Comparison of ENCODE assay signal across 8 mouse cellular contexts in the genomic region with DNA sequence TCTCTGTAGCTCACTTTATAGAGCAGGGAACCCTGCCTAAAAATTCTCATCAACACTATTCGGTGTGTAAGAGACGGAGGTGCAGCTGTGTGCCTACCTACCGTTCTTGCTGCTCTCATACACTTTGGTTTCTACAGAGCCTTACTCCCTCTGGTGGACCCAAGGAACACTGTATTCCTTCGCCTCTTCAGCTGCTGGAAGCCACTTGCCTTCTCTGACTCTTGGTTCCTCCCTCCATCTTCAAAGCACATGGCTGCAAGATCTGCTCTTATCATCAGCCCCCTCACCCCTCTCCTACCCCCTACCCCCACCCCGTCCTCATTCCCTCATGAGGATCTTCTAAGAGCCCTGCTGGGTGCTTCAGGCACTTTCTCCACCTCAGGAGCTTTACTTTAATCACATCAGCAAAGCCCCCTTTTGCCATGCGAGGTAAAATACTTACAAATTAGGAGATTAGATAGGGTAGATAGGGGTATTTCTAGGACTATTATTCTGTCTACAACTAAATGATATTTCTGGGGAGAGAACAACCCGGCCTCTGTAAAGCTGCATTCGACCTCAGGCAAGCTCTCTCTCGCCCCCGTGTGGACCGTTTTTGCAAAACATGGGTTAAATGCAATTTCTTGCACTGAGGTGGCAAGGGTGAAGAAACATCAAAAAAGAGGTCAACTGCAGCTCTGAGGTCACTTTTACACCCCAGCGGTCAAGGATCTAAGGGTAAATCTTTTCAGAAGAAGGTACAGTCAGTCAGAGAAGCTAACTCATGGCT. TPM values are rescaled to one million over a fixed set of nuclear protein-coding genes. Genes with fewer than 3 reads are reported as not detected.
DNase-seq lines count a peak whose midpoint lies in the region; ATAC-seq and TF ChIP-seq lines count a peak whose summit lies in the region.

No protein-coding gene starts in this region.

- H3K27ac ChIP-seq in embryonic facial prominence, embryonic 12.5 days = no peak overlapping the region
- H3K27ac ChIP-seq in kidney, embryonic 14.5 days (ENCODE audit: low read depth, low read length) = no peak overlapping the region
- H3K27ac ChIP-seq in midbrain, postnatal 0 days (ENCODE audit: low read depth, low read length) = no peak overlapping the region

- peak overlapping the region; percentile 30 for H3K4me2 ChIP-seq in embryonic facial prominence, embryonic 12.5 days (replicated peaks)
- peak overlapping the region; percentile 30 for H3K4me2 ChIP-seq in kidney, embryonic 14.5 days (replicated peaks; ENCODE audit: low read depth, low read length)
- H3K4me2 ChIP-seq in midbrain, postnatal 0 days (ENCODE audit: low read depth, low read length, poor library complexity, severe bottlenecking) = peak overlapping the region; percentile 38

- TF ChIP-seq CTCF in midbrain, postnatal 0 days (IDR thresholded peaks at IDR 0.05) = peak; percentile 89

- H3K4me1 ChIP-seq in embryonic facial prominence, embryonic 12.5 days = no peaks in the 10 kb centered on the region
- H3K4me1 ChIP-seq in kidney, embryonic 14.5 days (ENCODE audit: control insufficient read depth, insufficient read depth, low read length) = 0 out of 2 replicates have a peak, but pooled peaks cover 4% of the 10 kb centered on the region
- H3K4me1 ChIP-seq in midbrain, postnatal 0 days (ENCODE audit: insufficient read depth, low read length) = no peaks in the 10 kb centered on the region

- no peak overlapping the region for H3K9ac ChIP-seq in embryonic facial prominence, embryonic 12.5 days
- 0 out of 2 replicates have a peak overlapping the region, but pooled peaks have one; percentile 5 for H3K9ac ChIP-seq in kidney, embryonic 14.5 days (ENCODE audit: low read depth, low read length)
- no peak overlapping the region for H3K9ac ChIP-seq in midbrain, postnatal 0 days (replicated peaks; ENCODE audit: low read length, poor library complexity, severe bottlenecking)

- no peaks in the 10 kb centered on the region for H3K36me3 ChIP-seq in embryonic facial prominence, embryonic 12.5 days
- no peaks in the 10 kb centered on the region for H3K36me3 ChIP-seq in kidney, embryonic 14.5 days (ENCODE audit: control insufficient read depth, insufficient read depth, low read length)
- H3K36me3 ChIP-seq in midbrain, postnatal 0 days (ENCODE audit: insufficient read depth, low read length) = no peaks in the 10 kb centered on the region

- ATAC-seq in embryonic facial prominence, embryonic 12.5 days (ENCODE audit: insufficient number of reproducible peaks, insufficient read depth, low FRiP score, low TSS enrichment) = no peak
- peak; percentile 71 for ATAC-seq in kidney, embryonic 14.5 days (ENCODE audit: low FRiP score, low TSS enrichment)
- ATAC-seq in midbrain, postnatal 0 days (ENCODE audit: low FRiP score) = peak; percentile 71

- H3K9me3 ChIP-seq in embryonic facial prominence, embryonic 12.5 days = no peaks in the 10 kb centered on the region
- no peaks in the 10 kb centered on the region for H3K9me3 ChIP-seq in kidney, embryonic 14.5 days (ENCODE audit: control insufficient read depth, low read length)
- H3K9me3 ChIP-seq in midbrain, postnatal 0 days (ENCODE audit: low read length) = no peaks in the 10 kb centered on the region

- no peak overlapping the region for H3K4me3 ChIP-seq in embryonic facial prominence, embryonic 12.5 days
- 0 out of 2 replicates have a peak overlapping the region, but pooled peaks have one; percentile 5 for H3K4me3 ChIP-seq in kidney, embryonic 14.5 days (ENCODE audit: low read length)
- H3K4me3 ChIP-seq in midbrain, postnatal 0 days (ENCODE audit: low read depth, low read length) = no peak overlapping the region

- no peaks in the 10 kb centered on the region for H3K27me3 ChIP-seq in embryonic facial prominence, embryonic 12.5 days
- H3K27me3 ChIP-seq in kidney, embryonic 14.5 days (ENCODE audit: control insufficient read depth, insufficient read depth, low read length) = no peaks in the 10 kb centered on the region
- H3K27me3 ChIP-seq in midbrain, postnatal 0 days (ENCODE audit: insufficient read depth, low read length) = no peaks in the 10 kb centered on the region

- peak; percentile 78 to 82 for DNase-seq in B cell, adult 2 months
- DNase-seq in adrenal gland, postnatal 36 days = peak; percentile 68 to 78
- peak; percentile 36 for DNase-seq in heart, adult 8-10 months (ENCODE audit: low spot score)
- peak; percentile 86 for DNase-seq in liver
- peak; percentile 76 for DNase-seq in midbrain, postnatal 0 days (ENCODE audit: low spot score)
- DNase-seq in spleen, postnatal 4 days (ENCODE audit: low spot score in 2 of 2) = peak; percentile 80 to 93

- WGBS in embryonic facial prominence, embryonic 12.5 days = 13% methylated on average over 12 of the region's 12 CpGs
- 9% methylated on average over 12 of the region's 12 CpGs for WGBS in kidney, embryonic 14.5 days
- WGBS in midbrain, postnatal 0 days = 9% methylated on average over 12 of the region's 12 CpGs

RNA-seq across cellular contexts. Expression of a gene that starts 20.3 kb away (rescaled TPM):
- total RNA-seq in adrenal gland, postnatal 36 days (2021) = under 1 TPM; 0.26 to 0.49 TPM
- not detected in 2 replicates for polyA plus RNA-seq in embryonic facial prominence, embryonic 12.5 days (2016; fragmentation: Nextera tagmentation; extraction: Ambion mirVana)
- 1 to 10 TPM in 1 of 4 experiments, not detected in 3; 1.5 TPM for total RNA-seq in heart, adult 8-10 months (2022)
- 0.14 and 0.27 TPM in 2 replicates for polyA plus RNA-seq in kidney, embryonic 14.5 days (2014; fragmentation: Nextera tagmentation; extraction: Ambion mirVana)
- 1.3 and 6.4 TPM in 2 replicates for total RNA-seq in midbrain, postnatal 0 days (2014; rRNA removed)
- 1.7 and 2.3 TPM in 2 replicates for polyA plus RNA-seq in midbrain, postnatal 0 days (2015; fragmentation: Nextera tagmentation; extraction: Ambion mirVana)

RNA-seq across cellular contexts. Expression of a gene that starts 26.8 kb away (rescaled TPM):
- 10 to 100 TPM; 65.6 to 79.0 TPM for total RNA-seq in adrenal gland, postnatal 36 days (2021)
- polyA plus RNA-seq in embryonic facial prominence, embryonic 12.5 days (2016; fragmentation: Nextera tagmentation; extraction: Ambion mirVana) = 92.7 and 99.7 TPM in 2 replicates
- total RNA-seq in heart, adult 8-10 months (2022) = 1 to 10 TPM; 4.6 to 9.8 (median 6.2) TPM
- 306 and 400 TPM in 2 replicates for polyA plus RNA-seq in kidney, embryonic 14.5 days (2014; fragmentation: Nextera tagmentation; extraction: Ambion mirVana)
- 19.9 and 33.7 TPM in 2 replicates for total RNA-seq in midbrain, postnatal 0 days (2014; rRNA removed)
- polyA plus RNA-seq in midbrain, postnatal 0 days (2015; fragmentation: Nextera tagmentation; extraction: Ambion mirVana) = 27.3 and 28.5 TPM in 2 replicates

Comparison
In these comparisons a context has a peak if more than half of its experiments do, and no peak if none do; other contexts are left out.
1. DNase-seq: peak in every context shown above with its lines; median percentile 86 in spleen, postnatal 4 days; 86 in liver; 80 in B cell, adult 2 months; 76 in midbrain, postnatal 0 days; 73 in adrenal gland, postnatal 36 days; 36 in heart, adult 8-10 months.